Mouse (Mus musculus) embryonic facial prominence, embryonic 14.5 days (tissue): ENCODE results near the gene Ecpas. TPM values are rescaled to one million over a fixed set of nuclear protein-coding genes. Genes with fewer than 3 reads are reported as not detected.
A peak's percentile ranks its signal among the peaks of the same experiment; 100 is the strongest.

Source experiments
- ATAC-seq: fragments of 200-750 bp; cut with Nextera tagmentation; 2 replicates; pipeline ENCODE4 v1.8.0; 2017; ENCODE audit warnings: low read depth, moderate number of reproducible peaks, moderate TSS enrichment
- DNase-seq: peaks from one replicate; pipeline ENCODE4 v3.0.0-alpha.2; 2015; ENCODE audit warnings: low spot score
- H3K27ac ChIP-seq: fragments of 300-500 bp; sonication (generic); replicated peaks from 2 replicates; pipeline ENCODE4 v1.5.1; 2014; ENCODE audit warnings: low read depth, mild to moderate bottlenecking, low read length, moderate library complexity
- H3K27me3 ChIP-seq: fragments of 300-500 bp; sonication (generic); replicated peaks from 2 replicates; pipeline ENCODE4 v1.6.1; 2014; ENCODE audit warnings: low read length; ENCODE audit not compliant: control insufficient read depth, insufficient read depth
- H3K36me3 ChIP-seq: fragments of 300-500 bp; sonication (generic); 2 replicates; pipeline ENCODE4 v1.6.1; 2014; ENCODE audit warnings: low read length, mixed read lengths; ENCODE audit not compliant: control insufficient read depth, insufficient read depth
- H3K4me1 ChIP-seq: fragments of 300-500 bp; sonication (generic); 2 replicates; pipeline ENCODE4 v1.6.1; 2014; ENCODE audit warnings: antibody characterized with exemption, low read length; ENCODE audit not compliant: control insufficient read depth, insufficient read depth
- H3K4me2 ChIP-seq: fragments of 300-500 bp; sonication (generic); 2 replicates; pipeline ENCODE4 v1.6.1; 2014; ENCODE audit warnings: low read depth, mild to moderate bottlenecking, low read length, moderate library complexity, mixed read lengths
- H3K4me3 ChIP-seq: fragments of 300-500 bp; sonication (generic); 2 replicates; pipeline ENCODE4 v1.5.1; 2014; ENCODE audit warnings: low read depth, mild to moderate bottlenecking, low read length
- H3K9ac ChIP-seq: fragments of 300-500 bp; sonication (generic); 2 replicates; pipeline ENCODE4 v1.6.1; 2014; ENCODE audit warnings: low read depth, mild to moderate bottlenecking, low read length, moderate library complexity, mixed read lengths
- H3K9me3 ChIP-seq: fragments of 300-500 bp; sonication (generic); 2 replicates; pipeline ENCODE4 v1.6.1; 2016; ENCODE audit warnings: low read length; ENCODE audit not compliant: control insufficient read depth
- WGBS: fragments of 180-500 bp; shearing (Covaris S2); extraction: QIAGEN DNeasy Blood & Tissue Kit; methylation state at CpG from one replicate; pipeline ENCODE4 v1.1.7; 2014; 5-methylcytosine and 5-hydroxymethylcytosine counted together
- polyA plus RNA-seq: library from polyadenylated mRNA; unstranded; fragments of >200 nt; fragmentation: Nextera tagmentation; extraction: Ambion mirVana; gene quantifications from 2 replicates; pipeline ENCODE4 v1.2.1, GENCODE M21; 2014

The Ecpas gene
- polyA plus RNA-seq, 1 experiment from 2014 or later: 42.4 TPM

DNA sequence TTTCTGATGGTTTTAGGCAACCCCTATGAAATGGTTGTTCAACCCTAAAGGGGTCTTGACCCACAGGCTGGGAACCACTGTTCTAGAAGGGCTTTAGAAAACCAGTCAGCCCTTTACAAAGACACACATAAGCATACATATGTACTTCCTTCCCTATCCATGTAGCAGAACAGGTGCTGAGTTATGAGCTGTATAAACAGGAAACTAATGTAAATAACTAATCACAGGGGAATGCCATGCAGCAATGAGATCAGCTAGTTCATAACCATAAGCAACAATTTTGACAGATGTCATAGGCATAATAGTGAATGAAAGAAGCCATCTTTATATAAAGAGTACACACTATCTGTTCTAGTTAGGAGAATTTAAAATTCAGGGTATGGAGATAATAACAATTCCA lies 29.1 kb upstream of the Ecpas start:
- Histone ChIP-seq H3K4me2 (no peak overlapping the region), H3K36me3 (no peaks in the 10 kb centered on the region), H3K9me3 (no peaks in the 10 kb centered on the region), H3K4me1 (peaks cover 8% of the 10 kb centered on the region), H3K27ac (no peak overlapping the region), H3K27me3 (no peaks in the 10 kb centered on the region), H3K4me3 (no peak overlapping the region), H3K9ac (no peak overlapping the region)
- no peak for DNase-seq
- no peak for ATAC-seq

DNA sequence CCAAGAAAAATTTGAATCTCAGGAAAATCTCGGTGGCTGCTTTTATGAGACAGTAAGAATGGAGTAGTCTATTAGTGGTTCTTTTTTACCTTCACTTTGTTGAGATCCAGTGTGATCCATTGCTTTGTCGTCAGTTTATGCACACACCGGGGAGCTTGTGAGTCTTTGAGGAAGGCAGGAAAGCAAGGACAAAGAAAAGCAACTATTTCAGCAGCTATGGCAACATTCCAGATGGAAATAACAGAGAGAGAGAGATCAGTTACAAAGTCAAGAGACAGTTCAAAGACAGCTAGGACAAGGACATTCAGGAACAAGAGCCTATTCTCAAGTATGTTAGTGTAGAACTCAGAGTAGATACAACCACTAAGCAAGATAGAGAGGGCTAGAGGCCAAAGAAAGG lies 23.3 kb upstream of the Ecpas start:
- Histone ChIP-seq H3K36me3 (no peaks in the 10 kb centered on the region), H3K9ac (no peak overlapping the region), H3K27ac (no peak overlapping the region), H3K9me3 (no peaks in the 10 kb centered on the region; the same call in 1 of the 2 replicates), H3K27me3 (no peaks in the 10 kb centered on the region), H3K4me3 (no peak overlapping the region), H3K4me2 (no peak overlapping the region), H3K4me1 (no peaks in the 10 kb centered on the region)
- WGBS: 57% methylated on average over 3 of the region's 3 CpGs
- DNase-seq: no peak
- no peak for ATAC-seq

DNA sequence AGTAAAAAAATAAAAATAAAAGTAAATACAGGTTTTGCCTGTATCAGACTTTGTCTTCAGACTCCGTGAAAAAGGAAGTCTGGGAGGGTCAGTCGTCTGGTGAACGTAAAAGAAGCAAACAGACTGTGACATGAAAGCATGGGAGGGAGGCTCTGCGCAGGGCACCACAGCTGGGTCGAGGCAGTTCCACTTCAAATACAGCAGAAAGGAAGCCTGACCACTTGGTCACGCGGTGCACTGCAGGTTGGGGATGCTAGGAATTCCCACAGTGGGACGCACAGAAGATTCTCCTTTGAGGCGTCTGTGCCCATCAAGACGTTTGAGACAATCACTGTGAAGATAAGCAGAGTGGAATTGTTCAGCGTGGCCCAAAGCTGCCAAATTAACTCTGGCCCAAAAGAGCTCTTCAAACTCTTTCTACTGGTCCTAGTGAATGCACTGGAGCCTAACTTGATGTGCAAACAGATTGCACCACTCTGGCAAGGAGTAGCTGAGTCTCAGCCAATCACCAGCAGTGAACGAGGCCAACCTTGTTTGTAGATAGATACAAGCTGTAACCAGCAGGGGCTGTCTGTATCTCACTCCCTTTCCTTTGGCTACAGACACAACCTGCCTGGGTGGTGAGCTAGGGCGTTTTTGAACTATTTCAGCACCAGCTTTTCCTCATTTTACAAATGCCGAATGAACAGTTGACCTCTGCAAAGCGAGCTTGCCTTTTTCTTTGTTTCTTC lies 22.4 kb upstream of the Ecpas start:
- DNase-seq (peak; percentile 73), ATAC-seq (peak; percentile 84)
- Histone ChIP-seq H3K9me3 (no peaks in the 10 kb centered on the region; the same call in 1 of the 2 replicates), H3K36me3 (no peaks in the 10 kb centered on the region), H3K4me2 (no peak overlapping the region), H3K9ac (no peak overlapping the region), H3K27ac (no peak overlapping the region), H3K27me3 (no peaks in the 10 kb centered on the region), H3K4me3 (no peak overlapping the region), H3K4me1 (no peaks in the 10 kb centered on the region)
- WGBS: 45% methylated on average over 15 of the region's 15 CpGs

DNA sequence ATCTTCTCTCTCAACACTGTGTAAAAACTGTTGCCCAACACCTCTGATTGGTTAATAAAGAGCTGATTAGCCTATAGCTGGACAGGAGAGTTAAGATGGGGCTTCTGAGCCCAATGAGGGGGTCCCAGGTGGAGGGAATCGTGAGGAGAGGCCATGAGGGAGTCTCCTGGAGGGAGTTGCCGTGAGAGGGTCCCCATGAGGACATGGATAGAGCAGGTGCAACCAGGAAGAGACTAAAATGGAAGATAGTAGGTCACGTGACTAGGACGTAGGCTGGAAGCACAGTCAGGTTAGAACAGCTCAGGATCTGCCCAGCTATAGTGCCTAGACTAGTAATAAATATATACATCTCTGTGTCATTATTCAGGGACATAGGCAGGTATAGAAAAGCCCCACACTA lies 21.8 kb upstream of the Ecpas start:
- Histone ChIP-seq H3K4me1 (no peaks in the 10 kb centered on the region), H3K4me2 (no peak overlapping the region), H3K9ac (no peak overlapping the region), H3K27ac (no peak overlapping the region), H3K27me3 (no peaks in the 10 kb centered on the region), H3K4me3 (no peak overlapping the region), H3K36me3 (no peaks in the 10 kb centered on the region), H3K9me3 (no peaks in the 10 kb centered on the region; the same call in 1 of the 2 replicates)
- DNase-seq (no peak), ATAC-seq (no peak)
- WGBS: 80% methylated on average over 4 of the region's 4 CpGs

DNA sequence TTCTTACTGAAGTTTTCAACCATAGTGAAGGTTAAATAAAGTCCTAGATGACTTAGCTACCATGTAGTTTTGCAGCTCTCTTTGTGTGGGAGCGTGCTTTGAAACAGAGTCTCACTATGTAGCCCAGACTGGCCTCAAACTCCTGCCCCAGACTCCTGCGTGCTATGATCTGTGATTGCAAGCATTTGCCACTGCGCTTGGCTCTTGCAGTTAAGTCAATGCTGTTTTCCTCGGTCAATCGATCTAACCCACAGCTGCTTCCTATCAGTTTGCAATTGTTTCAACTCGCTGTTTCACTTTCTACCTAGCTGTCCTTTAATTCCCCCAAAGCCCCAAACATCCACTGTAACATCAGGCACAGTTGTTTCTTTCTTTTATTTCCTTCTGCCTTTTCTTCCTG lies 20.0 kb upstream of the Ecpas start:
- no peak overlapping the region for H3K4me3 ChIP-seq
- H3K27me3 ChIP-seq: no peaks in the 10 kb centered on the region
- no peaks in the 10 kb centered on the region for H3K4me1 ChIP-seq
- no peak overlapping the region for H3K9ac ChIP-seq
- ATAC-seq (no peak), DNase-seq (no peak)
- WGBS: 44% methylated on average over 6 of the region's 6 CpGs
- no peaks in the 10 kb centered on the region for H3K36me3 ChIP-seq
- H3K4me2 ChIP-seq: no peak overlapping the region
- no peaks in the 10 kb centered on the region; the same call in 1 of the 2 replicates for H3K9me3 ChIP-seq
- no peak overlapping the region for H3K27ac ChIP-seq

DNA sequence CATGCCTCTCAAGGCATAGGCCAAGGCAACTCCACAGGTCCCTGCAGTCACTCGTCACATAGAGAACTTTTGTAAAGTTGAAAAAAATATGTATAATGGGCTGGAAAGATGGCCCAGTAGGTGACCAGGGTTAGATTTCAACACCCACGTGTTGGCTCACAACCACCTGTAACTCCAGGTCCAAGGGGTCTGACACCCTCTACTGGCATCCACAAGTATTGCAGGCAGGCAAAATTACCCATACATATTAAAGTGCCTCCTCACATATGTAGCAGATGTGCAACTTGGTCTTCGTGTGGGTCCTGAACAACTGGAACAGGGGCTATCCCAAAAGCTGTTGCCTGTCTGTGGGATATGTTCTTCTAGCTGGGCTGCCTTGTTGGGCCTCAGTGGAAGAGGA lies 15.1 kb upstream of the Ecpas start:
- Histone ChIP-seq H3K4me1 (no peaks in the 10 kb centered on the region), H3K36me3 (no peaks in the 10 kb centered on the region), H3K4me3 (no peak overlapping the region), H3K27ac (no peak overlapping the region), H3K9me3 (0 out of 2 replicates have a peak, but pooled peaks cover 5% of the 10 kb centered on the region), H3K4me2 (no peak overlapping the region), H3K9ac (no peak overlapping the region), H3K27me3 (no peaks in the 10 kb centered on the region)
- DNase-seq (no peak), ATAC-seq (no peak)
- 63% methylated on average over 3 of the region's 3 CpGs for WGBS

DNA sequence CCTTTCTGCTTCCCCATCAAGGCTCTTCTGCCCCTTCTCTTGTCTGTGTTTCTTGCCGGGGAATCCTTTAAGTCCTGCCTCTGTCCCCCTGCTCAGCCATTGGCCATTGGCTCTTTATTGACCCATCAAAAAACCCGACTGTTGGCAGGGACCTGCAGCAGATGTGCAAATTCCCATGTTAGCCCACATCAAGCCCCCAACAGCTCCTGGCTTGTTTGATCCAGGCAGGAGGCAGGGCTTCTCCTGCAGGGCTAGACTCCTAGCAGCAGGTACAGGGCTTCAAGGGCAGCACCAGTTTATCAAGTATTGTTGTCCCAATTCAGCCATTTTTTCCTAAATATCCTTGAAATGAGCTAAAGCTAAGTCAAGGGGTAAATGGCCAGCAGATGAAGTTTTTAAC lies 13.6 kb upstream of the Ecpas start:
- DNase-seq (no peak), ATAC-seq (no peak)
- Histone ChIP-seq H3K9ac (no peak overlapping the region), H3K27me3 (no peaks in the 10 kb centered on the region), H3K9me3 (0 out of 2 replicates have a peak, but pooled peaks cover 5% of the 10 kb centered on the region), H3K4me3 (no peak overlapping the region), H3K36me3 (no peaks in the 10 kb centered on the region), H3K4me1 (no peaks in the 10 kb centered on the region), H3K4me2 (no peak overlapping the region), H3K27ac (no peak overlapping the region)
- 31% methylated on average over 2 of the region's 2 CpGs for WGBS

DNA sequence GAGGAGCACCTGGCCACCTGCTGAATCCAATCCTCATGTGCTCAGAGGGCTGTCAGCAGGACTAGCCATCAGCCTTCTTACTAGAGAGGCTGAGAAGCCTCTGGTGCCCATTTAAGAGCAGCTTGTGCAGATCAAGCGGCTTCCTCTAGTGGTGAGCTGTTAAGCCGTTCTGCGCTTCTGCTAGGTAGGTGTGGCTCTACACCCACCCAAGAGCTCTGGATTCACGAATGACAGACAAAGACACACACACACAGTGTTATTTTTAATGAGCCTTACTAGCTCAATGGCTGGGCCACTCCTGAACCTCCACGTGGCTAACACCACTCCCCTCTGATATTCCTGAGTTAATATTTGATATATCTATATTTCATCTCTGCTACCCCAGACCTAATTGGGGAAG lies 13.1 kb upstream of the Ecpas start:
- ATAC-seq (no peak), DNase-seq (no peak)
- Histone ChIP-seq H3K27ac (no peak overlapping the region), H3K9me3 (0 out of 2 replicates have a peak, but pooled peaks cover 5% of the 10 kb centered on the region), H3K27me3 (no peaks in the 10 kb centered on the region), H3K4me2 (no peak overlapping the region), H3K9ac (no peak overlapping the region), H3K36me3 (no peaks in the 10 kb centered on the region), H3K4me1 (no peaks in the 10 kb centered on the region), H3K4me3 (no peak overlapping the region)
- 41% methylated on average over 5 of the region's 5 CpGs for WGBS

DNA sequence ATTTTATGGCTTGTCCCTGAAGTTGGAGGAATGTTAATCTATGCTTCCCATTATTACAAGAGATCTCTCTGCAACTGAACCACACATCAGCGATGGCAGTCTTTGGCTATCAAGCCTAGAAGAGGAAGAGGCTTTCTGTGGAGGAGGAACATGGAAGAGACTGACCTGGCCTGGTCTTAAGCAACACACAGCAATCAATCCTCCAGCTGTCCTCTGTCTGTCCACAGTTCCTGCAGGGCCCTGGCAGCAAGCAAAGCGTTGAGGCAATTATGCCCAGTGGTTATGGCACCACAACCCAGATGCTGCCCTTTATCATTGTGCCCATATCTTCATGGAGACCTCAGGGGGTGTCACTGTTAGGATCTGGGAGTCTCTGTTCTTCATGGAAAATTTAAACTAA lies 11.4 kb upstream of the Ecpas start:
- no peak overlapping the region for H3K4me3 ChIP-seq
- 81% methylated on average over 2 of the region's 2 CpGs for WGBS
- no peak overlapping the region for H3K9ac ChIP-seq
- H3K4me2 ChIP-seq: no peak overlapping the region
- DNase-seq (no peak), ATAC-seq (no peak)
- H3K27ac ChIP-seq: no peak overlapping the region
- 0 out of 2 replicates have a peak, but pooled peaks cover 5% of the 10 kb centered on the region for H3K9me3 ChIP-seq
- no peaks in the 10 kb centered on the region for H3K27me3 ChIP-seq
- no peaks in the 10 kb centered on the region for H3K4me1 ChIP-seq
- no peaks in the 10 kb centered on the region for H3K36me3 ChIP-seq
